Mouse (Mus musculus) megakaryocyte, embryonic 14.5 days (primary cell): ENCODE measurements around the gene Xpnpep1. TPM values are rescaled to one million over a fixed set of nuclear protein-coding genes. Genes with fewer than 3 reads are reported as not detected.

Source experiments
- H3K27me3 ChIP-seq: replicated peaks from 2 replicates; pipeline ENCODE3; 2012; ENCODE audit warnings: inconsistent platforms
- H3K36me3 ChIP-seq: replicated peaks from 2 replicates; pipeline ENCODE3; 2012; ENCODE audit warnings: low read length, inconsistent platforms, mixed read lengths
- H3K4me1 ChIP-seq: 2 replicates; pipeline ENCODE4 v1.6.1; 2012; ENCODE audit warnings: inconsistent platforms
- H3K4me3 ChIP-seq: replicated peaks from 2 replicates; pipeline ENCODE3; 2012; ENCODE audit warnings: moderate library complexity, mild to moderate bottlenecking, inconsistent platforms
- H3K9me3 ChIP-seq: 2 replicates; pipeline ENCODE4 v1.6.1; 2012; ENCODE audit warnings: inconsistent platforms
- FLI1 ChIP-seq: IDR thresholded peaks from 2 replicates; pipeline ENCODE4 v1.6.1; 2012; ENCODE audit warnings: low read length, inconsistent platforms, mixed read lengths
- GATA1 ChIP-seq: IDR thresholded peaks from 3 replicates; pipeline ENCODE4 v1.6.1; 2012; ENCODE audit warnings: mixed read lengths, low read length, inconsistent platforms, borderline replicate concordance
- polyA plus RNA-seq: library from polyadenylated mRNA; stranded (reverse); fragments of >175 nt; gene quantifications from 2 replicates; pipeline ENCODE4 v1.2.3, GENCODE M21; 2012; ENCODE audit warnings: low replicate concordance; ENCODE audit not compliant: insufficient read depth

Xpnpep1 gene
- polyA plus RNA-seq, 1 experiment = 183 TPM

GRCm38 (mm10) chr19:53078271-53079085 lies 38.5 kb upstream of the Xpnpep1 start:
- Histone ChIP-seq H3K4me1 (no peaks in the 10 kb centered on the region), H3K4me3 (no peak overlapping the region), H3K36me3 (no peaks in the 10 kb centered on the region), H3K27me3 (peaks cover 35% of the 10 kb centered on the region), H3K9me3 (peaks cover 2% of the 10 kb centered on the region)
- TF ChIP-seq FLI1 (no peak), GATA1 (no peak)

- Histone ChIP-seq H3K27me3 (peaks cover 32% of the 10 kb centered on the region), H3K36me3 (no peaks in the 10 kb centered on the region), H3K4me3 (no peak overlapping the region), H3K4me1 (no peaks in the 10 kb centered on the region), H3K9me3 (peaks cover 3% of the 10 kb centered on the region)
- TF ChIP-seq FLI1 (no peak), GATA1 (no peak)
Observed at GRCm38 (mm10) chr19:53077278-53077677, 37.3 kb upstream of the Xpnpep1 start.

GRCm38 (mm10) chr19:53076238-53076981 lies 36.4 kb upstream of the Xpnpep1 start:
- Histone ChIP-seq H3K27me3 (peaks cover 32% of the 10 kb centered on the region), H3K4me3 (no peak overlapping the region), H3K4me1 (no peaks in the 10 kb centered on the region), H3K9me3 (peaks cover 3% of the 10 kb centered on the region), H3K36me3 (no peaks in the 10 kb centered on the region)
- TF ChIP-seq FLI1 (no peak), GATA1 (no peak)

GRCm38 (mm10) chr19:53075896-53076237 lies 35.9 kb upstream of the Xpnpep1 start:
- H3K27me3 ChIP-seq = peaks cover 28% of the 10 kb centered on the region
- H3K9me3 ChIP-seq = peaks cover 3% of the 10 kb centered on the region
- H3K4me1 ChIP-seq = no peaks in the 10 kb centered on the region
- no peaks in the 10 kb centered on the region for H3K36me3 ChIP-seq
- no peak for TF ChIP-seq GATA1
- no peak for TF ChIP-seq FLI1
- no peak overlapping the region for H3K4me3 ChIP-seq

GRCm38 (mm10) chr19:53074899-53075722 lies 35.1 kb upstream of the Xpnpep1 start:
- H3K9me3 ChIP-seq = peaks cover 3% of the 10 kb centered on the region
- H3K27me3 ChIP-seq = peaks cover 24% of the 10 kb centered on the region
- H3K4me3 ChIP-seq = no peak overlapping the region
- no peaks in the 10 kb centered on the region for H3K4me1 ChIP-seq
- H3K36me3 ChIP-seq = no peaks in the 10 kb centered on the region
- TF ChIP-seq GATA1 (no peak), FLI1 (no peak)

GRCm38 (mm10) chr19:53073521-53073920 lies 33.5 kb upstream of the Xpnpep1 start:
- H3K36me3 ChIP-seq = no peaks in the 10 kb centered on the region
- TF ChIP-seq GATA1 = no peak
- no peak for TF ChIP-seq FLI1
- no peaks in the 10 kb centered on the region for H3K4me1 ChIP-seq
- H3K9me3 ChIP-seq = peaks cover 3% of the 10 kb centered on the region
- H3K27me3 ChIP-seq = peaks cover 12% of the 10 kb centered on the region
- H3K4me3 ChIP-seq = no peak overlapping the region

- Histone ChIP-seq H3K4me3 (no peak overlapping the region), H3K27me3 (peaks cover 12% of the 10 kb centered on the region), H3K36me3 (no peaks in the 10 kb centered on the region), H3K4me1 (no peaks in the 10 kb centered on the region), H3K9me3 (peaks cover 3% of the 10 kb centered on the region)
- no peak for TF ChIP-seq GATA1
- no peak for TF ChIP-seq FLI1
Observed at GRCm38 (mm10) chr19:53072406-53072805, 32.4 kb upstream of the Xpnpep1 start.

GRCm38 (mm10) chr19:53071651-53072050 lies 31.6 kb upstream of the Xpnpep1 start:
- Histone ChIP-seq H3K36me3 (no peaks in the 10 kb centered on the region), H3K4me3 (no peak overlapping the region), H3K9me3 (peaks cover 3% of the 10 kb centered on the region), H3K27me3 (peaks cover 15% of the 10 kb centered on the region), H3K4me1 (no peaks in the 10 kb centered on the region)
- TF ChIP-seq GATA1 = no peak
- TF ChIP-seq FLI1 = no peak

- Histone ChIP-seq H3K36me3 (no peaks in the 10 kb centered on the region), H3K4me1 (no peaks in the 10 kb centered on the region), H3K4me3 (no peak overlapping the region), H3K9me3 (peaks cover 3% of the 10 kb centered on the region), H3K27me3 (peaks cover 18% of the 10 kb centered on the region)
- TF ChIP-seq FLI1 = no peak
- TF ChIP-seq GATA1 = no peak
Observed at GRCm38 (mm10) chr19:53070870-53071269, 30.9 kb upstream of the Xpnpep1 start.

GRCm38 (mm10) chr19:53069451-53069850 lies 29.4 kb upstream of the Xpnpep1 start:
- H3K36me3 ChIP-seq = no peaks in the 10 kb centered on the region

More at GRCm38 (mm10) chr19:53069451-53069850, 29.4 kb upstream of the Xpnpep1 start:
- peaks cover 3% of the 10 kb centered on the region for H3K9me3 ChIP-seq
- H3K4me3 ChIP-seq = no peak overlapping the region
- H3K27me3 ChIP-seq = peaks cover 18% of the 10 kb centered on the region
- no peaks in the 10 kb centered on the region for H3K4me1 ChIP-seq
- TF ChIP-seq GATA1 = no peak
- no peak for TF ChIP-seq FLI1
